Mouse (Mus musculus): ENCODE data around the gene Ankrd31.
"Not testable (repeated sequence)": the region's sequence is repeated elsewhere in the genome, so short reads cannot be mapped to it uniquely, and the experiment has no call there.

Gene Ankrd31

DNA sequence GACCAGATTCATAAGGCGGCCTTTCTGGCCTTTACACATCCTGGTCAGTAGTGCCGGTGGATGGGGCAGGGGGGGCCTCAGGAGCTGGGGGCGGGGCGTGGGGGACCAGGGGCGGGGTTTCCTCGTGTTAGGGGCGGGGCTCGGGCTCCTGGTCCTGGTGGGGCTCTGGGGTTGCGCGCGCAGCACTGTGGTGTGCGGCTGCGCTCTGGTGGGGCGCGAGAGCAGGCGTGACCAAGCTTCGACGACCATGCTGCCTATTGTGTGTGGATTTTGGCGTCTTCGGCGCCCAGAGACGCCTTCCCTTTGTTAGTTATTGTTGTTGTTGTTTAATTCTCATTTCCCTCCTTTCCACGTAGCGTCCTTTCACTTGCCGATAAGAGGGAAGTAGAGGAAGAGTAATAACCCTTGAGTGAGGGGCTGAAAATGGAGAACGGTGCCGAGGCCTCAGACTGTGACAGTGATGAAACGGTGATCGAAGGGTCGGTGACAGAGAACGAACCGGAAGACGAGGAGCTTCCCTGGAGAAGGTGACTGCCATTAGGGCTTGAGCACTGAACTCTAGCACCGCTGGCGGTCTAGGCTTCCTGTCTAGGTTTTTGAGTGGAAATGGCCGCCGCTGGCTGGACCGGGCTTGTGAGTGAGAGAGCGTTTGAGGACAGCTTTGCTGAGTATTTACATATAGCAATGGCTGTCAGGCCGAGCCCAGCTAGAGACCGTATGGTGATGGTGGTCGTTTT is at the start of gene Ankrd31:
TSS of gene Ankrd31 (plus strand) at position 164 of the 737 bp plus-strand sequence.
- DNase-seq (ENCODE audit: low read depth, low spot score): no peak

DNA sequence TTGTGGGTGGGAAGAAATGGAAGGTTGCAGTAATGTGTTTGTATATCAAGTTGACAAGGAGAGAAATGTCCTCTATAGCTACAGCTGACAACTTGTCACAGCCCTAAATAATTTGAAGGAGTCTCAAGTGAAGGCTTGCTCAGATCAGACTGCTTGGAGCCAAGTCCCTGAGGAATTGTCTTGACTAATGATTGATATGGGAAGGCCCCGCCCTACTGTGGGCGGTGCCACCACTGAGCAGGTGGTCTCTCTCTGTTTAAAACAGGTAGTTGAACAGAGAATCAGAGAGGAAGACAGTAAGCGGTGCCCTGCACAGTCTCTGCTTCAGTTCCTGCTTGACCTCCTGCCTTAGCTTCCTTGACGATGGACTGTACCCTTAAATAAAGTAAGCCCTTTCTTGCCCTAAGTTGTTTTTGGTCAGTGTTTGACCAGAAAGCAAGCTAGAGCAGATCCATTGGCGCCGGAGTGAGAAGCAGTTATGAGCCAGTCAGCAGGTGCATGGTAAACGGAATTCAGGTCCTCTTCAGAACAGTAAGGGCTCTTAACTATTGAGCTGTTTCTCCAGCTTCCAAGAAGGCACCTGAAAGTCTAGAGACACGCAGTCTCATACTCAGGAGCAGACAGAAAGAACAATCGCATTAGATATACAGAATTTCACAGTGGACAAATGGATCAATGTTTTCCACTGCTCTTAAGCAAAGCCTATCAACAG is 45.3 kb upstream of the Ankrd31 start:
- no peak for DNase-seq (ENCODE audit: low read depth, low spot score)

DNA sequence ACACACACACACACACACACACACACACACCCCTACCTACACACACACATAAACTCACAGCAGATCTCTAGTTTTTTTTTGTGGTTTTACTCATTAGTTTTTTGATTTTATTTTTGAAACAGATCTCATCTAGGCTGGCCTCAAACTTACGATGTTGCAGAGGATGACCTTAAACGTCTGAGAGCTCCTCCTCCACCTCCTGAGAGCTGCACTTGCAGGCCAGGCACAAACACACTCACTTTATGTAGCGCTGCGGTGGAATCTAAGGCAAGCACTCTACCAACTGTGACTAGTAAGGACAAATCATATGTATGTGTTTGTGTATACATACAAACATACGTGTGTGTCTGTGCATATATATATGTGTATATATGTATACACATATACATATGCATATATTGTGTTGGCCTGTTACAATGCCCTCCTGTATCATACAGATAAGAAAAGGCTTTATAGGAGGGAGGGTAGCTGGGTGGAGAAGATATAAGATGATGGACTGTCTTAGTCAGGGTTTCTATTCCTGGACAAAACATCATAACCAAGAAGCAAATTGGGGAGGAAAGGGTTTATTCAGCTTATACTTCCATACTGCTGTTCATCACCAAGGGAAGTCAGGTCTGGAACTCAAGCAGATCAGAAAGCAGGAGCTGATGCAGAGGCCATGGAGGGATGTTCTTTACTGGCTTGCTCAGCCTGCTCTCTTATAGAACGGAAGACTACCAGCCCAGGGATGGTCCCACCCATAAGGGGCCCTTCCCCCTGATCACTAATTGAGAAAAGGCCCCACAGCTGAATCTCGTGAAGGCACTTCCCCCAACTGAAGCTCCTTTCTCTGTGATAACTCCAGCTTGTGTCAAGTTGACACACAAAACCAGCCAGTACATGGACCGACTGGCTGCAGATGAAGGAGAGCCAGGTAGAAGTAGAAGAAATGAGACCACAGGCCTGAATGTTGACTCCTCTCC is 38.5 kb upstream of the Ankrd31 start:
- no peak for DNase-seq (ENCODE audit: low read depth, low spot score)

DNA sequence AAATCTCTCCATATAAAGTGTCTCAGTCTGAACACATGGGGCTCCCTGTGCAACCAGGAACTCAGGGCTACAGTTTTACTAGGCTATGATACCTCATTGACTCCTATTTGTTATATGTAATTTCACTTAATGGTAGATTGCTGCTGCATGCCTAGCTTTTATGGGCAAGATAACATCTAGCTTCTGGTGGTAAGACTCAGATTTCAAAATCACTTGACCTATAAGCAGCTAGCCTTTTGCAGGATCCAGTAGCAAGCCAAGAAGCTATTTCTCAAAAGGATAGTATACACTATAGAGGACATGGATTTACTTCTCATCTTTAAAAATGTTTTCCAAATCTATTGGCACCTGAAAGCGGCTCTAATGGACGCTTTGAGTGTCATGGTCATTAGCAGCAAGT is 31.8 kb upstream of the Ankrd31 start:
- no peak for DNase-seq (ENCODE audit: low read depth, low spot score)

DNA sequence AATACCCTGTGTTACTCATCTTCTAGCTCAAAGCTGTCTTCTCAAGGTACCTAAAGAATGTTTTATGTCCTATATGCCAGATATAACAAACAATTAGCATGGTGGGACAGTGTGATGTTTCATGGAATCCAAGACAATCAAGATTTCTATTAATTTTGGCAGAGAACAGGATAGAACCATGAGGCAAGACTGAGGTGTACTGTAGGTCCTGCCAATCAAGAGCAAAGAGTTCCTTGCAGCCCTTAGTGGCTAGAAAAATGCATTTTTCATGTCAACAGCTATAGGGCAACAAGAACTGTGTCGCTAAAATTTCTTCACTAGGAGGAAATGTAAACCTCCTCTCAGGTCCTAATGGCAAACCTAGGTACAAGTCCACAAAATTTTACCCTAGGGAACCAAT is 30.3 kb upstream of the Ankrd31 start:
- no peak for DNase-seq (ENCODE audit: low read depth, low spot score)

DNA sequence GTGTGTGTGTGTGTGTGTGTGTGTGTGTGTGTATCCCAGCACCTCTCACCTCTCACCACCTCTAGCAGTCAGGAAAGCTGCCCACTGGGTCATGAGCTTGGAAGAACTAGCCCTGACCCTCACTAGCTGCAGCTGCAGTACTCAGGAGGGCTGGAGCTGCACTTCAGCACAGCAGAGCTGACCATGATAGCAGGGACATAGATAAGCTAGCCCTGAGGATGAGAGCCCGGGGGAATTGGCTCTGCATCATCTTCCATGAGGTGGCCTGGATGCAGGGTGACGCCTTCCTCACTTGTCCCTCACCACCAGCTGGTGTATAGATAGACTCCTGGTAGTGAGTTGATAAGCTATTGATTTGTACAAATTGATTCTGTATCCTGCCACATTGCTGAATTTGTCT is 28.1 kb upstream of the Ankrd31 start:
- DNase-seq (ENCODE audit: low read depth, low spot score): no peak

DNA sequence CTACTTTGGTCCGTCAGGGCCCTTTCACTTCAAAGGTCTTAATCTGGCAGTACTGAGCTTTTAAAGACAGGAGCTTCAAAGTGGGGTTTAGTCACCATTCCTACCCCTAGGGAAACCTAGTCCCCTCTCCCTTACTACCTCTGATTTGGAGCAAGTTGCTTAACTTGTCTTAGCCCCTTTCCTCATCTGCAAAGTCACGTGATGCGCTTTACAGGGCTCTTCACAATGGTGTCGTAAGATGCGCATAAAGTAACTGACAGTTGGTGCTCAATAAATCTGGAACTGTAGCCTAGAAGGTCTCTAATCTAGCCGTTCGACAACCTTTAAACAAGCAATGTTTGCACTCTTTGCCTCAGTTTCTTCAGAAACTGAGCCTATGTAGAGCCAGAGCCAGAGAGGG is 19.8 kb upstream of the Ankrd31 start:
- no peak for DNase-seq (ENCODE audit: low read depth, low spot score)

DNA sequence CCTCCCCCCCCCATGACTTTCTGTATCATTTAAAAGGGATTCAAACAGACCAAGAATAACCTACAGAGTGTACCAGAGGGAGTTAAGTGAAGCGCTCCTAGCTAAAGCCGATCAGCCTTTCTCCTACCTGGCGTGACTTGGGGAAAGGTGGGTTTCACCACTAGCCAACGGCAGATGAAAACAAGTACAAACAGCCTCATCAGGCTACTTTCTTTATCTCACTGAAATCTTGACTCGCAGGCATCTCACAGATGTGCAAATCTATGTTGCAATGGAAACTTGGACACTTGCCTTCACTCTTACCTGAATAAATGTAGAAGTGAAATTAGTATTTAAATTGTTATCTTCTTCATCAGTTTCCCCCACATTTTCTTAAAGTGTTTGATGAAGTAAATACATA is 18.9 kb upstream of the Ankrd31 start:
- no peak for DNase-seq (ENCODE audit: low read depth, low spot score)

DNA sequence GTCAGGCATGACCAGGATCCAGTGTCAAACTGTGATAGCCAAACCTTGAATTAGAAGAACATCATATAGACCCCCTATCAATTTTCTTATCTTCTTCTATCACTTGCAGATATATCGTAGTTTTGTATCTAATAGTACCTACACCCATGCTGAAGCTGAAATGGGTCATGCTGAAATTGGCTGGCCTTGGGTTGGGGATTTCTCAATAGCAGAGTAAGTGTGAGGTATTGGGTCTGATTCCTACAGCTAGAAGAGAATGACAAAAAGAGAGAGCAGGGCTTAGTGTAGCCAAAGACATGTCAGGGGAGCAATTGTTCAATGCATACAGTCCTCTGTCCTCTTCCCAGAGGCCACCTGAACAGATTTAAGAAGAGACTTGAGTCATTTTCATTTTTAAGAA is 18.0 kb upstream of the Ankrd31 start:
- DNase-seq (ENCODE audit: low read depth, low spot score): no peak

DNA sequence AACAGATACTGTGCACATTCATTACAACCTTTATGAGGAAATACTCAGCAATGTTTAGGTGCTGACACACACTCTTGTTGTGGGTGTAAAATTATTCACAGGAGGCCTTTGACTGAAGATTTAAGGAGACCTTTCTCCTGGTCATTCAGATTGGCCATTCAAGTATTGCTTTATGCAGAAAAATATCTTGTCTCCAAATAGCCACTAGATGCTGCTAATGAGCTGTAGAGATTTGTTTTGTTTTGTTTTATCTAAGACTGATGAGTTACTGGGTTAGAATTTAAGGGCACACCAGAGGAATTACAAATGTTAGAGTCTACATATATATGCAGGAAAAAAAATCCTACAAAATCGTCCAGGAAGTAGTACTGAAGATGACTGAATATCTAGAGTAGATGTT is 12.9 kb upstream of the Ankrd31 start:
- no peak for DNase-seq (ENCODE audit: low read depth, low spot score)

DNA sequence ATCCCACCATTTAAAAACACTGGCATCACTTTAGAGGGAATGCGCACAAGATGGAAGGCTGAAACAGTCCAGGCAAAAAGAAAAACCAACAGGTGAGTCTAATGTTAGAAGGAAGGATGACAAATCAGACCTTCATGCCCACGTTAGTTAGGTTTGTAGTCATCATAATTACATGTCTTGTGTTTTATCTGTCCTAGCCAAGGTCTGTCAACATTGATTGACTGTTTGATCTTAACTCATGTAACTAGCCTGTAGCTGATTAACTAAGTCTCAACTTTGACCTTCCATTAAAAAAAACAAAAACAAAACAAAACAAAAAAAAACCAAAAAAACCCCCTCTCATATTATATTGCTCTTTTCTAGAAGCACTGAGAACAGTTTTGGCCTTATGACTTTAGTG is 7.9 kb upstream of the Ankrd31 start:
- DNase-seq (ENCODE audit: low read depth, low spot score): no peak

DNA sequence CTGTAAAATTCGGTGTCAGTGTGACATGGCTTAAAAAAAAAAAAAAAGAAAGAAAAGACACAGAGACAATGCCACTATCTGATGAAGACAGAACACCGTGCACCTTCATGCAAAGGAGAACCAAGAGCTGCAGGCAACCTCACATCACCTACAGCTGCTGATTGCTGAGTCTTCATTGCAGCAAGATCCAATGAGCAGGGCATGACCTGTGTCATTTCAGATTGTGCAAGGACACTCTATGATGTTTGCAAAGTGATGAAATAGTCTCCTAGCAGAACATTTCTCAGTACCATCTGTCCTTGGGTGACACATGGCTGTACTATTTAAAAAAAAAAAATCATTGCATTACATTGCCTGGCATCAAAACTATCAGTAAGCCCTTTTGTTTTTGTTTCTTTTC is 5.2 kb upstream of the Ankrd31 start:
- DNase-seq (ENCODE audit: low read depth, low spot score): no peak

DNA sequence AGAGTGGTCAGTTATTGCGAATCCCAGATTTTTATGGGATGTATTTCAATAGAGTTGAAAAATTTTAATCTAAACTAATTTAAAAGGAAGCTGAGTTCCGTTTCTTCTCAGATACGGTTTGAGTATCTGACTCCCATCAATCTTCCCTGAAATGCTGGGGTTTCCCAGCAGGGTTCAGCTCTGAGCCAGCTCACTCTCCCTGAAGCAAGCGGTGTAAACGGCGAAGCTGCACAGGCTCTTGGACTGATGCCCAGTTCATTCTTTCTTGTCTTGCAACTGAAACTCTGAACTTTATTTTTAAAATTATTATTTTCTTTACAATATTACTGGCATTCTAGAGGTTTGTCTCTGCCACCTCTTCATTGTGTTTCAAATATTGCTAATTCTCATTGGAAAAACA is 2.0 kb upstream of the Ankrd31 start:
- no peak for DNase-seq (ENCODE audit: low read depth, low spot score)

DNA sequence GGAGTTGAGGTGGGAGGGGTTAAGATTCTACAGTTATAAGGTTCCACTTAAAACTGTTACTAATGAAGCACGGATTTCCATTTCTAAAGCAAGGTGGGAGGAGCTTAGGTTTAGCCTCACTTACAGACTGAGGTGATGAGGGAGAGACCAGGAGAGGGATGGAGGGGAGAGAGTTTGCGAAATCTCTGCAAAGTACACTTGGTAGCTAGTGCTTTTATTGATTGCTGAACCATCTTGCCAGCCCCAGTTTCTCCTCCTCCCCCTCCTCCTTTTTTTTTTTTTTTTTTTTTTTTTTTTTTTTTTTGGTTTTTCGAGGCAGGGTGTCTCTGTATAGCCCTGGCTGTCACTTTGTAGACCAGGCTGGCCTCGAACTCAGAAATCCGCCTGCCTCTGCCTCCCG is 1.8 kb downstream of the Ankrd31 start:
- DNase-seq (ENCODE audit: low read depth, low spot score): no peak

DNA sequence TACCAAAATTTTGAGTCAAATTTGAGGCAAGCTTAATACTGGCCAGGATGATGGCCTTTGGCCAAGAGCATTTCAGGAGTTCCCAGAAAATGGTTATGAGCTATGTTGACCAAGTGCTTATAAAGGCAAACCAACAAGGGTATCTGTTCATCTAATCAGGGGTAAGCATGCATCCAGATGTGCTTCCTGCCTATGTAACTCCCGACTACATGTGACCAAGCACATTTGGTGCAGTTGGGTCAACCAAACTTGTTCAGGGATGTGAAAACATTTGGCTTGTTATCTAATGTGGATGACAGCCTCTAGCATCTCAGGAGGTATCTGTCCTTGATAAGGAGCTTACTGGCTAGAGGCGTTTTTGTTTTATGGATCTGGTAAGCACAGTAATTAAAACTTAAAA is 12.8 kb downstream of the Ankrd31 start:
- DNase-seq (ENCODE audit: low read depth, low spot score): no peak

DNA sequence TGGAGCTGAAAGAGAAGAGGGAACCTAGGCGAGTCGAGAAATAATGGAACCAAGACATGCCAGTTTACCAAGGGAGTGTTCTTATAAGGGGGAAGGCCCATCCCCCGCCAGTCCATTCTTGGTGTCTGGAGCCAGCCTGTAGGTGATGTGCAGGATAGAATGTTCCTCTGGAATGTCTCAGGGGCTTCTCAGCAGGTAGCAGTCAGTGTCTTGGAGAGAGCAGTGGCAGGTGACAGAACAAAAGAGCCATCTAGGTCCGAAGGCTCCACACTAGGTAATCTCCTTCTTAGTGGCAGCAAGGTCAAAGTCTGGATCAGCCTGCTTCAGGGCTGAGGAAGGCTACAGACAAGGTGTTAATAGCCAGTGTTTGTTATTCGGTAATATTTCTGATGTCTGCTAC is 38.0 kb downstream of the Ankrd31 start:
- DNase-seq (ENCODE audit: low read depth, low spot score): not testable (repeated sequence)

DNA sequence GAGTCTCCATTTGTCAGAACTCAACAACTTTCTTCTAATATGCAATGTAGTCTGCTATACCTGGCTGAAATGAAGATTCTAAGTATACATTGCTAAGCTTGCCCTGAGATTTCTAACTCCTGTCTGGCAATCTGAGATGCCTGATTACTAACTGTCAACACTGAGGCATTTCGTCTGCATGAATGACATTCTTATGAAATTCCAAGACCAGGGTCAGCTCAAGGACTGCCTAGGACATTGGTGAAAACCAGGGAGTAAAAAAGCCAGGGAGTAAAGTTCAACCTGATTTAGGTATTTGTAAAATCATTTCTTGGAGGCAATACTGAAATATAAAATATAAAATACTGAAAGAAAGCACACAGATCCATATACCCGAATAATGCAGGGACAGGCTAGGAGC is 45.4 kb downstream of the Ankrd31 start:
- no peak for DNase-seq (ENCODE audit: low read depth, low spot score)

DNA sequence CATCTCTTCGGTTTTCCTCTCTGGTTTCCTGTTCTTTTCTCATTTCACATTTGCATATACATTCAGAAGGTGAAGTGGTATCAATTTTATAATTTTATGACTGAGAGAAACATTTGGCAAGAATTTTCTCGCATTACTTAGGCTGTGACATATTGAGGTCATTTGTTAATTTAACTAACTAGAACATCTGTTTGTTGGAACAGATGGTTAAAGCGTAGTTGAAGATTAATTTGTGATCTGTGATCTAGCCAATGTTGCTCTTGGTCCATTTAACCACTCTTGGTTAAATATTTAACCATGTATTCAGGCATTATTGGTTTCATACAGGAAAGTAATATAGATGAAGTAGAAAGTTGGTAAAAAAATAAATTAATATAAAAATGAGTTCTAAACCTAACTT is 47.2 kb downstream of the Ankrd31 start:
- DNase-seq (ENCODE audit: low read depth, low spot score): no peak

DNA sequence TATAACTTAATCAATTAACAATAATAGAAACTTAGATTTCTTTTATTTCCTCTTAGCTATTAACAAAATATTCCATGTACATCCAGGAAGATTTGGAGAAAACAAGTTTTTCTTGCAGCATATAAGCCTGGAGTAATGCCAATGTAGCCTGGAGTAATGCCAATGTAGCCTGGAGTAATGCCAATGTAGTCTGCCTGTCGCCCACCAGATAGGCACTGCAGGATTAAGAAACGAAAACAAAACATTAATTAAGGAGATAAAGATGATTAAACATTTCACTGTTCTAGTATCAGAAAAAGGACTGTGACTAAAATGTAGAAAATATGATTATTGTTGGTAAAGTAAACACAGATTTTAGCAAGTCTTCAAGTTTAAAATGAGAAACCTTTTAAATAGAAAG is 49.4 kb downstream of the Ankrd31 start:
- no peak for DNase-seq (ENCODE audit: low read depth, low spot score)

DNA sequence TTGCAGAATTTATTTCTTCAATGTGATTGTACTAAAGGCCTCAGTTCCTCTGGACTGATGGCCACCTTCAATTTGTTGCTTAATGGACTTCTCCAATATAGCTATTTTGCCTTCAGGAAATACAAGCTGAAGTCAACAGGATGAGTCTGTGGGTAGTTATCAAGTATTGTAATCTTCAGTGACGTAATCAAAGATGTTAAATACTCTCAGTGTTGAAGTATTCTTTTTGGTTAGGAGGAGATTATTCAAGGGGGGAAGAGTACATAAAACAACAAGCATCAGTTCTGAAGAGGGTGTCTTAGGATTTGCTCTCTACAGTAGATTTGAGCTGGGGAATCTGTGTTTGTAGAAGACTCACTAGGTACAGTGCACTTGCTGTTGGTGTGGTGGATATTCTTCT is 101.7 kb downstream of the Ankrd31 start:
- DNase-seq (ENCODE audit: low read depth, low spot score): peak; percentile 6

DNA sequence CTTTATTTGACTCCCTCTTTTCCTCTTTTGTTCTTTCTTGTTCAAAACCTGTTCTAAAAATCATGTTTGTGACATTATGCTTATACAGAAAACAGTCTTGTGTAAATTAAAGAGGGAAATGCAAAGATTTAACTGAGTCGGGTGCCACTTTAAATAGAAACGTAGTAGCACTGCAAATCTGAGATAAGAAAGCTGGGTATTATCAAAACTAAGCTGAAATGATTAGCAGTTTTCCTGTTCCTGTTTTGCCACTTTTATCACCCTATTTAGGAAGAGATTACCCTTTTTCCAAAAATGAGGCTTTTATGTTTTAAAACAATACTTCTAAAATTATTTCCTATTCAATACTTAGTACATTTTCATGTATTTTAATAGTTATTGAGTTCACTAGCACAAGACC is 104.1 kb downstream of the Ankrd31 start:
- no peak for DNase-seq (ENCODE audit: low read depth, low spot score)

DNA sequence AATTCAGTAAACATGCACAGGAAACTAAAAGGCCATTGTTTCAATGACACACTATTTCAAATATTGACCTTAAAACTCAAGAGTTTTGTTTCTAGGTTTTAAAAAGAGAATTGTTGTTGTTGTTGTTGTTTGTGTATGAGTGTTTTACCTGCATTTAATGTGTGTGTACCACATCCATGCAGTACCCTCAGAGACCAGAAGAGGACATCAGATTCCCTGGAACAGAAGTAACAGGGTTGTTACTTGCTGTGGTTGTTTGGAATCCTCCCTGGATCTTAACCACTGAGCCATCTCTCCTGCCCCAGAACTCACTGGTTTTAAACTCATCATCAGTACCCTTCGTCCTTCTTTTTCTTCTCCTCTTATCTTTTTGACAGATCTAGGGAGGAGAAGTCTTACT is 105.2 kb downstream of the Ankrd31 start:
- DNase-seq (ENCODE audit: low read depth, low spot score): peak; percentile 3
